Mouse (Mus musculus): ENCODE measurements around the gene Rgcc. TPM values are rescaled to one million over a fixed set of nuclear protein-coding genes. Genes with fewer than 3 reads are reported as not detected.

The Rgcc gene
- polyA plus RNA-seq, 1 experiment from 2014 or later = 56.3 TPM

DNA sequence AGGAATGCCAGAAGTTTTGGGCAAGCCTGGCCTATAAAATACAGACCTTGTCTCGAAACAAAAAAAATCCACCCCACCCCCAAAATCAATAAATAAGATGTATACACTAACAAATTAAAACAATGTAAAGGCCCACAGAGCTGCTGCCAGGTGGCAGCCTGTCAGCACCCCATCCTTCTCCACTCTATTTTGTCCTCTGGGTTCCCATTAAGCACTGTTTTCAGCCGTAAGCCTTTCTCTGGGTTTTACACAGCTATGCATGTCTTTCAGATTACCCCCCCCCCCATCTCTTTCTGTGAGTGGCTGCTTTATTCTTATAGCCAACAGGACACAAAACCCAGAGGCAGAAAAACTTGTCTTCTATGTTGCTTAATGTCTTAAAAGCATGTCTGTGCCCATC lies 16.2 kb upstream of the Rgcc start:
- H3K4me1 ChIP-seq (ENCODE audit: control insufficient read depth, insufficient read depth, low read length) = no peaks in the 10 kb centered on the region
- 76% methylated on average over 2 of the region's 2 CpGs for WGBS
- ATAC-seq (ENCODE audit: insufficient read depth, low FRiP score) = no peak

GRCm38 (mm10) chr14:79315877-79316276 lies 14.4 kb upstream of the Rgcc start:
- Histone ChIP-seq H3K4me2 (ENCODE audit: low read depth, low read length) (no peak overlapping the region), H3K9me3 (replicated peaks; ENCODE audit: control insufficient read depth, low read length) (no peaks in the 10 kb centered on the region), H3K4me3 (replicated peaks; ENCODE audit: low read length) (no peak overlapping the region), H3K4me1 (ENCODE audit: control insufficient read depth, insufficient read depth, low read length) (no peaks in the 10 kb centered on the region), H3K27me3 (ENCODE audit: control insufficient read depth, insufficient read depth, low read length) (no peaks in the 10 kb centered on the region), H3K9ac (ENCODE audit: low read length) (no peak overlapping the region), H3K27ac (ENCODE audit: low read length) (no peak overlapping the region), H3K36me3 (ENCODE audit: control insufficient read depth, insufficient read depth, low read length) (no peaks in the 10 kb centered on the region)
- 54% methylated on average over 7 of the region's 7 CpGs for WGBS
- no peak for ATAC-seq (ENCODE audit: insufficient read depth, low FRiP score)

More for the DNA sequence above, 16.2 kb upstream of the Rgcc start:
- Histone ChIP-seq H3K9ac (ENCODE audit: low read length) (no peak overlapping the region), H3K9me3 (replicated peaks; ENCODE audit: control insufficient read depth, low read length) (no peaks in the 10 kb centered on the region), H3K27ac (ENCODE audit: low read length) (no peak overlapping the region), H3K27me3 (ENCODE audit: control insufficient read depth, insufficient read depth, low read length) (no peaks in the 10 kb centered on the region), H3K4me2 (ENCODE audit: low read depth, low read length) (no peak overlapping the region), H3K4me3 (replicated peaks; ENCODE audit: low read length) (no peak overlapping the region), H3K36me3 (ENCODE audit: control insufficient read depth, insufficient read depth, low read length) (no peaks in the 10 kb centered on the region)

DNA sequence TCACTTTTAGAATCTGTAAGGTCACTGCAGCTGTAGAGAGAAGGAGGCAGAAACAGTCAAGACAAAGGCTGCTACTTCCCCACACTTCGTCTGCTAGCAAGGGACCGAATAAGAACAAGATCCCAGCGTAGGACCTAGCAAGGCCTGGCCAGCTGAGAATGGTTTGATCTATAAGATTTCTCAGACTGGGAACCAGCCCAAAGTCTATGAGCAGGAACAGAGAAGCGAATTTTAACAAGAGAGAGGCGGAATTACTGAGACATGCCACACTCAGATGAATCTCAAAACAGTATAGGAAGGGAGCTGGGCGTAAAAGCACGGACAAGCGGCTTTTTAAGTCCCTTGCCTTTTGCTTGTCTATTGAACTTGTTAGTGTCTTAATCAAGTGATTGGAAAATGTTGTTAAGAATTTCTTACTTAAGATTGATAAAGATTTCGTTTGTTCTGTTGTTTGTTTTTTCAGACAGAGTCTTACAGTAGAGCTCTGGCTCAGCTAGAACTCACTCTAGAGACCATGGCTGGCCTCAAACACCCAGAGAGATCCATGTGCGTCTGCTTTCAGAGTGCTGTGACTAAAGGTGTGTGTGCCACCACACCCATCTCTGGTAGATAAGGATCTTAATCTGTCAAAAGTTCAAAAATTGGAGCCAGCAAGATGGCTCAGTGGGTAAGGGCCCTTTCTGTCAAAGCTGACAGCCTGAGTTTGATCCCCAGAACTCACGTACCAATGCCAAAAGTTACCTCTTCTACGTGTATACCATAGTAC lies 13.0 kb upstream of the Rgcc start:
- Histone ChIP-seq H3K36me3 (ENCODE audit: control insufficient read depth, insufficient read depth, low read length) (no peaks in the 10 kb centered on the region), H3K27ac (ENCODE audit: low read length) (no peak overlapping the region), H3K4me3 (replicated peaks; ENCODE audit: low read length) (no peak overlapping the region), H3K9ac (ENCODE audit: low read length) (no peak overlapping the region), H3K4me2 (ENCODE audit: low read depth, low read length) (no peak overlapping the region), H3K27me3 (ENCODE audit: control insufficient read depth, insufficient read depth, low read length) (no peaks in the 10 kb centered on the region), H3K4me1 (ENCODE audit: control insufficient read depth, insufficient read depth, low read length) (no peaks in the 10 kb centered on the region), H3K9me3 (replicated peaks; ENCODE audit: control insufficient read depth, low read length) (no peaks in the 10 kb centered on the region)
- 81% methylated on average over 12 of the region's 12 CpGs for WGBS
- no peak for ATAC-seq (ENCODE audit: insufficient read depth, low FRiP score)

- 72% methylated on average over 8 of the region's 8 CpGs for WGBS
- Histone ChIP-seq H3K4me2 (ENCODE audit: low read depth, low read length) (no peak overlapping the region), H3K36me3 (ENCODE audit: control insufficient read depth, insufficient read depth, low read length) (no peaks in the 10 kb centered on the region), H3K27ac (ENCODE audit: low read length) (no peak overlapping the region), H3K9me3 (replicated peaks; ENCODE audit: control insufficient read depth, low read length) (no peaks in the 10 kb centered on the region), H3K9ac (ENCODE audit: low read length) (no peak overlapping the region), H3K4me3 (replicated peaks; ENCODE audit: low read length) (no peak overlapping the region), H3K27me3 (ENCODE audit: control insufficient read depth, insufficient read depth, low read length) (no peaks in the 10 kb centered on the region), H3K4me1 (ENCODE audit: control insufficient read depth, insufficient read depth, low read length) (no peaks in the 10 kb centered on the region)
- ATAC-seq (ENCODE audit: insufficient read depth, low FRiP score) = no peak
These were observed 12.2 kb upstream of the Rgcc start for GRCm38 (mm10) chr14:79313439-79314175.

- 74% methylated on average over 4 of the region's 4 CpGs for WGBS
- no peak for ATAC-seq (ENCODE audit: insufficient read depth, low FRiP score)
- H3K9ac ChIP-seq (ENCODE audit: low read length) = no peak overlapping the region
- H3K27me3 ChIP-seq (ENCODE audit: control insufficient read depth, insufficient read depth, low read length) = no peaks in the 10 kb centered on the region
- H3K4me2 ChIP-seq (ENCODE audit: low read depth, low read length) = no peak overlapping the region
- no peak overlapping the region for H3K27ac ChIP-seq (ENCODE audit: low read length)
- no peak overlapping the region for H3K4me3 ChIP-seq (replicated peaks; ENCODE audit: low read length)
- no peaks in the 10 kb centered on the region for H3K4me1 ChIP-seq (ENCODE audit: control insufficient read depth, insufficient read depth, low read length)
- H3K9me3 ChIP-seq (replicated peaks; ENCODE audit: control insufficient read depth, low read length) = no peaks in the 10 kb centered on the region
- no peaks in the 10 kb centered on the region for H3K36me3 ChIP-seq (ENCODE audit: control insufficient read depth, insufficient read depth, low read length)
These were observed 11.3 kb upstream of the Rgcc start for GRCm38 (mm10) chr14:79312719-79313118.

DNA sequence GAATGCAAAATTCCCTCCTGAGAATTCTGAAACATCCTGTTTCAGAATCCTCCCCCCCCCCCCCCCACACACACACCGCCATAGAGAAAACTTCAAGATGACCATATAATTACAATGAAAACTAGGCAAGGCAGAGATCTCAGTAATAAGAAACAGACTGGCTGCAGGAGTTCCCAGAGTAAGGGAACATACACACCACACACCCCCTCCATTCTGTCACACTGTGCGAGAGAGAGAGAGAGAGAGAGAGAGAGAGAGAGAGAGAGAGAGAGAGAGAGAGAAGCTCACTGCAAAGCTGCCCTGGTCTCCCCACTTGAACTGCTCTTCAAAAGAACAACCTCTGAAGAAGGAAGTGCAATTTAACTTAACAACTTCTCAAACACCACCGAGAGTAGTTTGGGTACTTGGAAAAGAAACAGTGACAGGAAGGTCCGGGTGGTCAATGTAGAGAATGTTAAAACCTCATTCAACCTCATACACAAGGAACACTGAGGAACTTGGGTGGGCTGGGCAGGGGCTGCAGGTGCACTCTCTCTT lies 10.5 kb upstream of the Rgcc start:
- no peak for ATAC-seq (ENCODE audit: insufficient read depth, low FRiP score)
- H3K27me3 ChIP-seq (ENCODE audit: control insufficient read depth, insufficient read depth, low read length) = no peaks in the 10 kb centered on the region
- no peaks in the 10 kb centered on the region for H3K9me3 ChIP-seq (replicated peaks; ENCODE audit: control insufficient read depth, low read length)
- H3K36me3 ChIP-seq (ENCODE audit: control insufficient read depth, insufficient read depth, low read length) = no peaks in the 10 kb centered on the region
- H3K4me1 ChIP-seq (ENCODE audit: control insufficient read depth, insufficient read depth, low read length) = no peaks in the 10 kb centered on the region; the same call in 1 of the 2 replicates
- no peak overlapping the region for H3K4me2 ChIP-seq (ENCODE audit: low read depth, low read length)
- no peak overlapping the region for H3K4me3 ChIP-seq (replicated peaks; ENCODE audit: low read length)
- H3K27ac ChIP-seq (ENCODE audit: low read length) = no peak overlapping the region
- H3K9ac ChIP-seq (ENCODE audit: low read length) = no peak overlapping the region
- 58% methylated on average over 4 of the region's 4 CpGs for WGBS

DNA sequence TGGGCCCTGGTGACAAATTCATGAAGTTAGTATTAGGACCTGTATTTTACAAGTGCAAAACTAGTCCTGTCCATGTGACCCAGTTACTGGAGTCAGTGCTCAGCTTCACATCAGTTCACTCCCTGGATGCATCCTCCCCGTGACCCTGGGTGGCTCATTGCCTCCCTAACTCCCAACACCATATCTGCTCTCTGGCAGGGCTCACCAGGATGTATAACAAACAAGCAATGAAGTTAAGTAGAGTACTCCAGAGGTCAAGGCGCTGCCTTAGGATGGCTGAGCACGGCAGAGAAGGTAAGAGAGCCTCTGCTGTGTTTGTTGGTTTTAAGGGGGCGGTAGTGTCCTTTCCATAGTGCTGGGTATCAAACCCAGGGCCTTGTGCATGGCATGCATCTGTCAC lies 7.7 kb upstream of the Rgcc start:
- ATAC-seq (ENCODE audit: insufficient read depth, low FRiP score) = no peak
- Histone ChIP-seq H3K4me1 (ENCODE audit: control insufficient read depth, insufficient read depth, low read length) (no peaks in the 10 kb centered on the region; the same call in 1 of the 2 replicates), H3K4me2 (ENCODE audit: low read depth, low read length) (no peak overlapping the region), H3K27ac (ENCODE audit: low read length) (no peak overlapping the region), H3K9ac (ENCODE audit: low read length) (no peak overlapping the region), H3K9me3 (replicated peaks; ENCODE audit: control insufficient read depth, low read length) (no peaks in the 10 kb centered on the region), H3K36me3 (ENCODE audit: control insufficient read depth, insufficient read depth, low read length) (no peaks in the 10 kb centered on the region), H3K4me3 (replicated peaks; ENCODE audit: low read length) (no peak overlapping the region), H3K27me3 (ENCODE audit: control insufficient read depth, insufficient read depth, low read length) (no peaks in the 10 kb centered on the region)
- WGBS = 52% methylated on average over 4 of the region's 4 CpGs

DNA sequence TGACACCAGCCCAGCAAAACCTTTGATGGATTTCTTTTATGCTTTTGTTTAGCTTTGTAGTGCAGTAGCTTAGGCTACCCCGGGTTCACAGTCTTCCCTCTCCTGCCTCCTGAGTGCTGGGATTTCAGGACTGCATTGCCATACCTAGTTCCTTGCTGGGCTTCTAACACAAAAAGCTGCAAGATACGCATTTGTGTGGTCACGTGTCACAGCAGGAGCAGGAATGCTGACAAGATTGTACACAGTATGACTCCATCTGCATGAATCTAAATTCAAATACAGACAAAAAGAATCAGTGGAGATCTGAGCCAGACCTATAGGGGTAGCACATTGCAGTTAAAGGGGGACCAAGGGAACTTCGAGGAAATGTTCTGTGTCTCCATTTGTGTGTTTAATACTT lies 6.9 kb upstream of the Rgcc start:
- H3K27ac ChIP-seq (ENCODE audit: low read length) = no peak overlapping the region
- ATAC-seq (ENCODE audit: insufficient read depth, low FRiP score) = no peak
- no peaks in the 10 kb centered on the region for H3K9me3 ChIP-seq (replicated peaks; ENCODE audit: control insufficient read depth, low read length)
- H3K27me3 ChIP-seq (ENCODE audit: control insufficient read depth, insufficient read depth, low read length) = no peaks in the 10 kb centered on the region
- 47% methylated on average over 4 of the region's 4 CpGs for WGBS
- H3K36me3 ChIP-seq (ENCODE audit: control insufficient read depth, insufficient read depth, low read length) = no peaks in the 10 kb centered on the region
- H3K4me2 ChIP-seq (ENCODE audit: low read depth, low read length) = no peak overlapping the region
- no peak overlapping the region for H3K4me3 ChIP-seq (replicated peaks; ENCODE audit: low read length)
- no peak overlapping the region for H3K9ac ChIP-seq (ENCODE audit: low read length)
- no peaks in the 10 kb centered on the region; the same call in 1 of the 2 replicates for H3K4me1 ChIP-seq (ENCODE audit: control insufficient read depth, insufficient read depth, low read length)

DNA sequence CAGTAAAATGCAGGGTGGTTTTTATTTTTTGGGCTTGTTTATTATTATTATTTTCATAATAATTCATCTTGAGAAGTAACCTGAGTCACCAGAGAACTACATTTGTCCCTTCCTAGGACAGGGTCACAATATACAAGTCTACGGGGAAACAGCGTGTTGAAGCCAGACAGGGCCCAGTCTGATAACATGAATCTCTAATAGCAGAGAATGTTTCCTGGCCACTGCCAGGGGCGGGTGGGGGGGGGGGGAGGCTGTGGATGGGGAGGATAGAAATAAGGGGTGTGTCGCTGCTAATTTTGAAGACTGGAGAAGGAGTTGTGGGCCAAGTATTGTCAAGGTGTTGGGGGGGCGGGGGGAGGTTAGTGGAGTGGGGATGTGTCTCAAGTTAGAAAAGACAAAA lies 6.5 kb upstream of the Rgcc start:
- no peak overlapping the region for H3K27ac ChIP-seq (ENCODE audit: low read length)
- no peak for ATAC-seq (ENCODE audit: insufficient read depth, low FRiP score)
- no peak overlapping the region for H3K4me3 ChIP-seq (replicated peaks; ENCODE audit: low read length)
- H3K36me3 ChIP-seq (ENCODE audit: control insufficient read depth, insufficient read depth, low read length) = no peaks in the 10 kb centered on the region
- H3K9ac ChIP-seq (ENCODE audit: low read length) = no peak overlapping the region
- no peaks in the 10 kb centered on the region for H3K27me3 ChIP-seq (ENCODE audit: control insufficient read depth, insufficient read depth, low read length)
- no peaks in the 10 kb centered on the region for H3K9me3 ChIP-seq (replicated peaks; ENCODE audit: control insufficient read depth, low read length)
- H3K4me2 ChIP-seq (ENCODE audit: low read depth, low read length) = no peak overlapping the region
- WGBS = 61% methylated on average over 5 of the region's 5 CpGs
- no peaks in the 10 kb centered on the region; the same call in 1 of the 2 replicates for H3K4me1 ChIP-seq (ENCODE audit: control insufficient read depth, insufficient read depth, low read length)

Measured in stomach, embryonic 16.5 days (tissue).